14 mouse cellular contexts compared by ENCODE assay signal in the genomic region with DNA sequence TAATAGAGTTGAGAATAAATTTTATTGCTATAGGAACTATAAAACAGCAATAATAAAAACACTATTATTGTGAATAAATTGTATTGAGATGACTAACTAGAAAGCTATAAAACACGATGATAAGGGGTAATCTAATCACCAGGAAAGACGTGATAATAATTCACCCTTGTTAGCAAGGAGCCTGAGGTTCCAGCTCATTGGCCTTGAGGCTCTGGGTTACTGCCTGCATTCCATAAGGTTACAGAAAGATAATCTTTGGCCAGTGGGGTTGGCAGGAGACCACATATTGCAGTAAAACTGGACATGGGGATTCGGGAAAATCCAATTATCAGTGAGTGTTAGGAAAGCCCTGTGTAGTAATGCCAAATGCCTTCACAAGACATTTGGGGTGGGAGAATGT.
DNase-seq lines count a peak whose midpoint lies in the region; ATAC-seq and TF ChIP-seq lines count a peak whose summit lies in the region.
"Had no signal": no experiment of that assay in that cellular context is flagged by ENCODE, and none has a peak within 500 bp of the region (broad histone marks: within the 10 kb centered on the region; RNA-seq: fewer than 3 reads in every experiment).

No protein-coding gene starts in this region.

- no peaks in the 10 kb centered on the region for H3K27me3 ChIP-seq in heart, embryonic 10.5 days (ENCODE audit: insufficient read depth, poor library complexity, severe bottlenecking)
- H3K27me3 ChIP-seq in lung, postnatal 0 days (replicated peaks; ENCODE audit: insufficient read depth, low read length), result no peaks in the 10 kb centered on the region
- no peaks in the 10 kb centered on the region for H3K27me3 ChIP-seq in kidney, embryonic 15.5 days
- H3K27me3 ChIP-seq: liver, embryonic 15.5 days had no signal

- no peak overlapping the region for H3K4me2 ChIP-seq in lung, postnatal 0 days (replicated peaks; ENCODE audit: low read depth, low read length)
- no peak overlapping the region for H3K4me2 ChIP-seq in kidney, embryonic 15.5 days
- H3K4me2 ChIP-seq: liver, embryonic 15.5 days had no signal

- no peaks in the 10 kb centered on the region for H3K9me3 ChIP-seq in heart, embryonic 10.5 days
- no peaks in the 10 kb centered on the region for H3K9me3 ChIP-seq in lung, postnatal 0 days (ENCODE audit: low read length)
- H3K9me3 ChIP-seq in kidney, embryonic 15.5 days (replicated peaks), result no peaks in the 10 kb centered on the region
- H3K9me3 ChIP-seq: forebrain, embryonic 10.5 days; liver, embryonic 15.5 days had no signal

- no peak for ATAC-seq in lung, postnatal 0 days
- ATAC-seq in kidney, embryonic 15.5 days (replicated peaks; ENCODE audit: low FRiP score), result peak; percentile 58

- WGBS in heart, embryonic 10.5 days, result 61% methylated on average over 3 of the region's 3 CpGs
- WGBS in lung, postnatal 0 days, result 44% methylated on average over 3 of the region's 3 CpGs
- 8% methylated on average over 3 of the region's 3 CpGs for WGBS in kidney, embryonic 15.5 days

- H3K4me3 ChIP-seq in heart, embryonic 10.5 days, result no peak overlapping the region
- H3K4me3 ChIP-seq in lung, postnatal 0 days (ENCODE audit: low read depth, low read length), result no peak overlapping the region
- no peak overlapping the region for H3K4me3 ChIP-seq in kidney, embryonic 15.5 days (replicated peaks)
- H3K4me3 ChIP-seq: forebrain, embryonic 10.5 days; heart, adult 2 months; liver, embryonic 15.5 days; myocyte had no signal

- no peaks in the 10 kb centered on the region for H3K4me1 ChIP-seq in heart, embryonic 10.5 days
- H3K4me1 ChIP-seq in lung, postnatal 0 days (ENCODE audit: insufficient read depth, low read depth, low read length), result no peaks in the 10 kb centered on the region
- no peaks in the 10 kb centered on the region for H3K4me1 ChIP-seq in kidney, embryonic 15.5 days
- H3K4me1 ChIP-seq: liver, embryonic 15.5 days had no signal

- no peak overlapping the region for H3K27ac ChIP-seq in heart, embryonic 10.5 days
- no peak overlapping the region for H3K27ac ChIP-seq in lung, postnatal 0 days (ENCODE audit: low read length)
- no peak overlapping the region for H3K27ac ChIP-seq in kidney, embryonic 15.5 days
- H3K27ac ChIP-seq: forebrain, embryonic 10.5 days; heart, adult 2 months; liver, embryonic 15.5 days; stomach, postnatal 0 days had no signal

- no peak overlapping the region for H3K9ac ChIP-seq in lung, postnatal 0 days (replicated peaks; ENCODE audit: low read depth)
- no peak overlapping the region for H3K9ac ChIP-seq in kidney, embryonic 15.5 days
- H3K9ac ChIP-seq: liver, embryonic 15.5 days had no signal

- no peak for TF ChIP-seq CTCF in lung, postnatal 0 days (IDR thresholded peaks at IDR 0.05)

- no peaks in the 10 kb centered on the region for H3K36me3 ChIP-seq in heart, embryonic 10.5 days
- no peaks in the 10 kb centered on the region for H3K36me3 ChIP-seq in lung, postnatal 0 days (ENCODE audit: insufficient read depth, low read length)
- no peaks in the 10 kb centered on the region for H3K36me3 ChIP-seq in kidney, embryonic 15.5 days
- H3K36me3 ChIP-seq: forebrain, embryonic 10.5 days; liver, embryonic 15.5 days had no signal

- peak; percentile 18 to 50 for DNase-seq in heart, adult 18-20 months
- DNase-seq in heart, embryonic 10.5 days (ENCODE audit: low spot score), result no peak
- peak; percentile 12 for DNase-seq in lung, postnatal 0 days (ENCODE audit: low spot score)
- no peak for DNase-seq in lung, adult 18-20 months
- DNase-seq in adrenal gland, adult 8-10 months, result peak; percentile 49
- no peak for DNase-seq in layer of hippocampus, adult 18-20 months (ENCODE audit: low spot score in 2 of 2)
- no peak for DNase-seq in embryo, embryonic 9.5 days (ENCODE audit: extremely low spot score)
- DNase-seq: cerebellum, adult 9-10 months had no signal

- TF ChIP-seq EP300 in lung, postnatal 0 days (IDR thresholded peaks at IDR 0.05), result no peak

Comparison
In these comparisons a context has a peak if more than half of its experiments do, and no peak if none do; other contexts are left out.
1. DNase-seq: peak in heart, adult 18-20 months (2 of 2), lung, postnatal 0 days (single experiment) and adrenal gland, adult 8-10 months (single experiment); none in heart, embryonic 10.5 days (single experiment), lung, adult 18-20 months (0 of 2), layer of hippocampus, adult 18-20 months (0 of 2) and embryo, embryonic 9.5 days (single experiment).